Mouse (Mus musculus): ENCODE measurements around the gene Hpf1. TPM values are rescaled to one million over a fixed set of nuclear protein-coding genes. Genes with fewer than 3 reads are reported as not detected.

Gene Hpf1
- 1.1 and 6.2 TPM in 2 replicates for polyA plus RNA-seq (2012; ENCODE audit: low replicate concordance)

GRCm38 (mm10) chr8:60889843-60890519, at the start of gene Hpf1:
TSS of gene Hpf1 (plus strand) at chr8:60890418.

Other genes starting within 250 kb of the Hpf1 start
- gene Clcn3, start 92.9 kb downstream of the Hpf1 start, polyA plus RNA-seq (2012; ENCODE audit: low replicate concordance) = 16.0 and 36.5 TPM in 2 replicates
- gene Nek1, start 102.8 kb downstream of the Hpf1 start, polyA plus RNA-seq (2012; ENCODE audit: low replicate concordance) = 3.8 and 4.7 TPM in 2 replicates